Mouse (Mus musculus): ENCODE results near the gene Get4. TPM values are rescaled to one million over a fixed set of nuclear protein-coding genes. Genes with fewer than 3 reads are reported as not detected.

Gene Get4
- polyA plus RNA-seq, 1 experiment from 2014 or later, result 135 TPM

GRCm38 (mm10) chr5:139286142-139286941 lies 34.2 kb downstream of the Get4 start:
- H3K9me3 ChIP-seq (ENCODE audit: control insufficient read depth, low read length), result no peaks in the 10 kb centered on the region
- H3K4me2 ChIP-seq (ENCODE audit: low read length), result no peak overlapping the region
- 73% methylated on average over 14 of the region's 14 CpGs for WGBS
- ATAC-seq, result no peak
- H3K36me3 ChIP-seq (ENCODE audit: control insufficient read depth, insufficient read depth), result no peaks in the 10 kb centered on the region
- H3K27me3 ChIP-seq (replicated peaks; ENCODE audit: control insufficient read depth, insufficient read depth, low read length), result no peaks in the 10 kb centered on the region
- no peak overlapping the region for H3K9ac ChIP-seq (replicated peaks; ENCODE audit: low read depth, low read length)
- 0 out of 2 replicates have a peak, but pooled peaks cover 4% of the 10 kb centered on the region for H3K4me1 ChIP-seq (replicated peaks; ENCODE audit: control insufficient read depth, insufficient read depth, low read length)
- no peak overlapping the region for H3K4me3 ChIP-seq (replicated peaks; ENCODE audit: low read length)
- H3K27ac ChIP-seq (ENCODE audit: low read length), result no peak overlapping the region

DNA sequence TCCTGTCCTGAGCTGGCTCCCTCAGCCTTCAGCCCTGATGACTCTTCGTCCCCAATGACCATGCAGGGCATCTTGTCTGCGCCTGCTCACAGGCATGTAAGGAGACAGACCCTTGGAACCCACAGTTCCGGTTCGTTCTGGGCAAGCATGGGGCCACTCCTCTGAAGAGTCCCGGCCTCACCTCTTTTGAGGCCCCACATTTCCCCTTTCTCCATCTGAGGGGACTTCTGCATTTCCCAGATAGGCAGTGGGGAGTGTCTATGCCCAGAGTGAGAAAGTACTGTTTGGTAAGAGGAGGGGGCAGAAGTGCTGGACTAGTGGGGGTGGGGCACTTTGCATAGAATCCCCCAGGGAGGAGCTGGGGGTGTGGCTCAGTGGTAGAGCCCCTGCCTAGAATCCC lies 35.0 kb downstream of the Get4 start:
- H3K27ac ChIP-seq (ENCODE audit: low read length), result no peak overlapping the region
- ATAC-seq, result no peak
- no peak overlapping the region for H3K4me2 ChIP-seq (ENCODE audit: low read length)
- WGBS, result 92% methylated on average over 5 of the region's 5 CpGs
- H3K9ac ChIP-seq (replicated peaks; ENCODE audit: low read depth, low read length), result no peak overlapping the region
- no peak overlapping the region for H3K4me3 ChIP-seq (replicated peaks; ENCODE audit: low read length)
- no peaks in the 10 kb centered on the region for H3K36me3 ChIP-seq (ENCODE audit: control insufficient read depth, insufficient read depth)
- 0 out of 2 replicates have a peak, but pooled peaks cover 4% of the 10 kb centered on the region for H3K4me1 ChIP-seq (replicated peaks; ENCODE audit: control insufficient read depth, insufficient read depth, low read length)
- H3K9me3 ChIP-seq (ENCODE audit: control insufficient read depth, low read length), result no peaks in the 10 kb centered on the region
- H3K27me3 ChIP-seq (replicated peaks; ENCODE audit: control insufficient read depth, insufficient read depth, low read length), result no peaks in the 10 kb centered on the region

- no peak for ATAC-seq
- H3K9ac ChIP-seq (replicated peaks; ENCODE audit: low read depth, low read length), result no peak overlapping the region
- H3K4me1 ChIP-seq (replicated peaks; ENCODE audit: control insufficient read depth, insufficient read depth, low read length), result no peaks in the 10 kb centered on the region
- no peaks in the 10 kb centered on the region for H3K36me3 ChIP-seq (ENCODE audit: control insufficient read depth, insufficient read depth)
- WGBS, result 91% methylated on average over 4 of the region's 4 CpGs
- no peak overlapping the region for H3K4me2 ChIP-seq (ENCODE audit: low read length)
- no peak overlapping the region for H3K27ac ChIP-seq (ENCODE audit: low read length)
- no peaks in the 10 kb centered on the region for H3K9me3 ChIP-seq (ENCODE audit: control insufficient read depth, low read length)
- H3K27me3 ChIP-seq (replicated peaks; ENCODE audit: control insufficient read depth, insufficient read depth, low read length), result no peaks in the 10 kb centered on the region
- H3K4me3 ChIP-seq (replicated peaks; ENCODE audit: low read length), result no peak overlapping the region
Observed at GRCm38 (mm10) chr5:139287787-139288186, 35.7 kb downstream of the Get4 start.

DNA sequence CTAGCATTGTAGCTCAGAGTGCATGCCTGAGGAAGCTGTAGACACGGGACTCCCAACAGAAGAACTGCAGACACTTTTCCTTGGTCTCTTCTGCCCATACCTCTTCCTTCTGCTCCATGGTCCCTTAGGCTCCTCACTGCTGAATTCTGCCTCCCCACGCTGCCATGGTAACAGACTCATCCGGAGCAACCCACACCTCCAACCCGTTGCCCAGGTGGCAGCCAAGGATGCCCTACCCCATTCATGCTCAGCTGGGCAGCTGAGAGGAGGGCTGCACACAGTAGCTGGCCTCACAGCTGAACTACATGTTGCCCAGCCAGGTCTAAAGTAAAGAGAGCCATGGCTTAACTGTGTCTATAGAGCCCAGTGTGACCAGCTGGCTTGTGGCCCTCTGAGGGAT lies 36.5 kb downstream of the Get4 start:
- no peaks in the 10 kb centered on the region for H3K27me3 ChIP-seq (replicated peaks; ENCODE audit: control insufficient read depth, insufficient read depth, low read length)
- no peak for ATAC-seq
- no peak overlapping the region for H3K27ac ChIP-seq (ENCODE audit: low read length)
- H3K4me2 ChIP-seq (ENCODE audit: low read length), result no peak overlapping the region
- H3K4me1 ChIP-seq (replicated peaks; ENCODE audit: control insufficient read depth, insufficient read depth, low read length), result no peaks in the 10 kb centered on the region
- no peaks in the 10 kb centered on the region for H3K9me3 ChIP-seq (ENCODE audit: control insufficient read depth, low read length)
- no peaks in the 10 kb centered on the region for H3K36me3 ChIP-seq (ENCODE audit: control insufficient read depth, insufficient read depth)
- no peak overlapping the region for H3K9ac ChIP-seq (replicated peaks; ENCODE audit: low read depth, low read length)
- WGBS, result 78% methylated on average over 4 of the region's 4 CpGs
- H3K4me3 ChIP-seq (replicated peaks; ENCODE audit: low read length), result no peak overlapping the region

DNA sequence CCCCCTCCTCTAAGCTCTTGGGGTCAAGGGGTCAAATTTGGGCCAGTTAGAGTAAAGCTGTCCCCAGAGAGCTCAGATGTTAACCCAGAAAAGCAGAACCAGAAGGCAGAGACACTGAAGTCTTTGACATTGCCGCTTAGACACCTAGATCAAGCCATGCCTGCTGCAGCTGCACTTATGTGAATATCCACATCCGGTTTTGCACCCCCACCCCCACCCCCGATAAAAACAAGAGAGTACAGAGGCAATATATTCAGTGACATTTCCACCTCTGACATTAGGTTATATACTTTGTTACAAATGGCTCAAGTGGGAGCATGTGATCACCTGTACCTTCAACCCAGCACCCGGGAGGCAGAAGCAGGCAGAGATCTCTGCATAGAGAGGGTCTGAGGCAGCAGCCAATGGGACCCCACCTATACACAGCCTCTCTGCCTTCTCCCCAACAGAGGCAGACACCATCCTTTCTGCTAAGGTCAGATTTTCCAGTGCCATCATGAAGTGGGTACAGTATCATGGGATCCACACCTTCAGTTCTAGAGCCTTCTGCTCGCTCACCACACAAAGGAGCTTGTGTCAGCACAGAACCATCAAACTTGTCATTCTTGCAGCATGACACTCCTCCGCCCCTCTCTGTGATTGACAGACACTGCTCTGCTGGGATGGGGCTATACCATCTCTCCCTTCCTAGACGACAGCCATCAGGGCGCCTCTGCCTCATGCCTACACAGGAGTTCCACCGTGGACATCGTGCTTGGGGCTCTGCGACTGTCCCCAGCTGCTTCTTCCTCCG lies 38.5 kb downstream of the Get4 start:
- Histone ChIP-seq H3K27ac (ENCODE audit: low read length) (no peak overlapping the region), H3K4me1 (replicated peaks; ENCODE audit: control insufficient read depth, insufficient read depth, low read length) (no peaks in the 10 kb centered on the region), H3K4me2 (ENCODE audit: low read length) (no peak overlapping the region), H3K9ac (replicated peaks; ENCODE audit: low read depth, low read length) (no peak overlapping the region), H3K27me3 (replicated peaks; ENCODE audit: control insufficient read depth, insufficient read depth, low read length) (no peaks in the 10 kb centered on the region), H3K9me3 (ENCODE audit: control insufficient read depth, low read length) (no peaks in the 10 kb centered on the region), H3K36me3 (ENCODE audit: control insufficient read depth, insufficient read depth) (no peaks in the 10 kb centered on the region), H3K4me3 (replicated peaks; ENCODE audit: low read length) (no peak overlapping the region)
- 88% methylated on average over 12 of the region's 12 CpGs for WGBS
- ATAC-seq, result no peak

DNA sequence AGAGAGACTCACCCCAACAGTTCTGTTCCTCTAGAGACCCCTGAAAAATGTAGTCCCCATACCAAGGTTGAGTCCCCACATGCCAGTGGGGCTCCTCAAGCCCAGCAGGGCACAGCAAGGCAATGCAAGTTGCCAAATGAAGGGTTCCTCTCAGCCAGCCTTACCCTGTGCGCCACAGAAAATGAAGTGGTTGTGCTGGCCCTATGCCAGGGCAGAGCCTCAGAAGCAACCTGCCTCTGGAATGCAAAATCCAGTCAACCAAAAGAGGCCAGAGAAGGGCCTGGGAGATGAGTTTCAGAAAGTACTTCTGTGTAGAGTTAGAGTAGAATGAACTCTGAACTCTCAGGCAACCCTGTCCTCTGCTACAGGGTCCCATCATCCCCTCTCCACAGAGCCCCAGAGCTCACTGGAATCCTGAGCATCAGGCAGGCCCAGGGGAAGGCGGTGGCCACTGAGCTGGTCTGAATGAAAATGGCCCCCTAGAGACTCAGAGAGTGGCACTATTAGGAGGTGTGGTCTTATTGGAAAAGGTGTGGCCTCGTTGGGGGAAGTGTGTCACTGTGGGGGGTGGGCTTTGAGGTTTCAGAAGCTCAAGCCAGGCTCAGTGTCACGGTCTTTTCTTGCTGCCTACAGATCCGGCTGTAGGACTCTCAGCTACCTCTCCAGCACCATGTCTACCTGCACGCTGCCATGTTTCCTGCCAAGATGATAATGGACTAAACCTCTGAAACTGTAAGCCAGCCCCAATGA lies 39.9 kb downstream of the Get4 start:
- 64% methylated on average over 6 of the region's 6 CpGs for WGBS
- ATAC-seq, result no peak
- H3K27me3 ChIP-seq (replicated peaks; ENCODE audit: control insufficient read depth, insufficient read depth, low read length), result no peaks in the 10 kb centered on the region

GRCm38 (mm10) chr5:139294089-139294488 lies 42.0 kb downstream of the Get4 start:
- no peak for ATAC-seq
- 84% methylated on average over 2 of the region's 2 CpGs for WGBS
- no peaks in the 10 kb centered on the region for H3K9me3 ChIP-seq (ENCODE audit: control insufficient read depth, low read length)
- no peak overlapping the region for H3K4me3 ChIP-seq (replicated peaks; ENCODE audit: low read length)
- H3K27ac ChIP-seq (ENCODE audit: low read length), result no peak overlapping the region
- H3K36me3 ChIP-seq (ENCODE audit: control insufficient read depth, insufficient read depth), result no peaks in the 10 kb centered on the region
- no peak overlapping the region for H3K9ac ChIP-seq (replicated peaks; ENCODE audit: low read depth, low read length)
- no peaks in the 10 kb centered on the region for H3K4me1 ChIP-seq (replicated peaks; ENCODE audit: control insufficient read depth, insufficient read depth, low read length)
- no peaks in the 10 kb centered on the region for H3K27me3 ChIP-seq (replicated peaks; ENCODE audit: control insufficient read depth, insufficient read depth, low read length)
- no peak overlapping the region for H3K4me2 ChIP-seq (ENCODE audit: low read length)

More for the DNA sequence above, 39.9 kb downstream of the Get4 start:
- no peak overlapping the region for H3K27ac ChIP-seq (ENCODE audit: low read length)
- no peaks in the 10 kb centered on the region for H3K9me3 ChIP-seq (ENCODE audit: control insufficient read depth, low read length)
- no peak overlapping the region for H3K9ac ChIP-seq (replicated peaks; ENCODE audit: low read depth, low read length)
- H3K4me1 ChIP-seq (replicated peaks; ENCODE audit: control insufficient read depth, insufficient read depth, low read length), result no peaks in the 10 kb centered on the region
- H3K4me2 ChIP-seq (ENCODE audit: low read length), result no peak overlapping the region
- no peak overlapping the region for H3K4me3 ChIP-seq (replicated peaks; ENCODE audit: low read length)
- no peaks in the 10 kb centered on the region for H3K36me3 ChIP-seq (ENCODE audit: control insufficient read depth, insufficient read depth)

GRCm38 (mm10) chr5:139297092-139297491 lies 45.0 kb downstream of the Get4 start:
- no peak overlapping the region for H3K4me2 ChIP-seq (ENCODE audit: low read length)
- no peaks in the 10 kb centered on the region for H3K9me3 ChIP-seq (ENCODE audit: control insufficient read depth, low read length)
- H3K27ac ChIP-seq (ENCODE audit: low read length), result no peak overlapping the region
- no peaks in the 10 kb centered on the region for H3K36me3 ChIP-seq (ENCODE audit: control insufficient read depth, insufficient read depth)
- H3K27me3 ChIP-seq (replicated peaks; ENCODE audit: control insufficient read depth, insufficient read depth, low read length), result no peaks in the 10 kb centered on the region
- WGBS, result 91% methylated on average over 10 of the region's 10 CpGs
- H3K9ac ChIP-seq (replicated peaks; ENCODE audit: low read depth, low read length), result no peak overlapping the region
- H3K4me3 ChIP-seq (replicated peaks; ENCODE audit: low read length), result no peak overlapping the region
- no peak for ATAC-seq
- H3K4me1 ChIP-seq (replicated peaks; ENCODE audit: control insufficient read depth, insufficient read depth, low read length), result no peaks in the 10 kb centered on the region

- WGBS, result 77% methylated on average over 5 of the region's 5 CpGs
- no peak overlapping the region for H3K27ac ChIP-seq (ENCODE audit: low read length)
- no peaks in the 10 kb centered on the region for H3K27me3 ChIP-seq (replicated peaks; ENCODE audit: control insufficient read depth, insufficient read depth, low read length)
Observed at GRCm38 (mm10) chr5:139297745-139298144, 45.6 kb downstream of the Get4 start.

More at GRCm38 (mm10) chr5:139297745-139298144, 45.6 kb downstream of the Get4 start:
- no peak for ATAC-seq
- no peaks in the 10 kb centered on the region for H3K9me3 ChIP-seq (ENCODE audit: control insufficient read depth, low read length)
- no peaks in the 10 kb centered on the region for H3K36me3 ChIP-seq (ENCODE audit: control insufficient read depth, insufficient read depth)
- no peak overlapping the region for H3K9ac ChIP-seq (replicated peaks; ENCODE audit: low read depth, low read length)
- no peaks in the 10 kb centered on the region for H3K4me1 ChIP-seq (replicated peaks; ENCODE audit: control insufficient read depth, insufficient read depth, low read length)
- no peak overlapping the region for H3K4me2 ChIP-seq (ENCODE audit: low read length)
- no peak overlapping the region for H3K4me3 ChIP-seq (replicated peaks; ENCODE audit: low read length)
